Comparison of ENCODE assay signal across 15 mouse cellular contexts in the genomic region with DNA sequence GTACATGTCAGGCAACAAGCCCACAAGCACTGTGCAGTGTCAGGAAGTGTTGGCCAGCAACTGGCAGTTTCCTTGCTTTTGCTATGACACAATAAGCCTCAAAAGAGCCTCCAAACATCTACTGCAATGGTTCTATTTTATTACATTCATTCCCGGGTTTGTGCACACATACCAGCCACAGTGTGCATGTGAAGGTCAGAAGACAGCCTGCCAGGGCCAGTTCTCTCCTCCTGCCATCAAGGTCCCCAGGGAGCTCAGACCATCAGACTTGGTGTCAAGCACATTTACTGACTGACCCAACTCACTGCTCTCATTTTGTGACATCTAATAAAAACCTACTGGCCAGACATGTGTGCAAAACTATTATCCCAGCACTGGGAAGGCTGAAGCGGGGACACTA.
"Had no signal": no experiment of that assay in that cellular context is flagged by ENCODE, and none has a peak within 500 bp of the region (broad histone marks: within the 10 kb centered on the region; RNA-seq: fewer than 3 reads in every experiment).

No protein-coding gene starts in this region.

- DNase-seq: gastrocnemius, postnatal 14 days; gastrocnemius, postnatal 36 days; heart, adult 11 months; heart, adult 2 months; heart, postnatal 4 days; kidney, adult 18-20 months; kidney, adult 8-10 months; kidney, postnatal 10 days; liver; liver, embryonic 13.5 days; liver, postnatal 0 days had no signal

- ATAC-seq: hindbrain, embryonic 16.5 days; inflammation-experienced regulatory T-cells, adult 6 months; intestine, embryonic 15.5 days; intestine, postnatal 0 days; liver, postnatal 0 days had no signal
